Mouse (Mus musculus) spleen, adult 2 months (tissue): ENCODE data around the gene Lgmn.

ENCODE experiments used
- CTCF ChIP-seq: fragments of 200-500 bp; IDR thresholded peaks from 2 replicates; pipeline ENCODE4 v1.5.1; 2011; ENCODE audit warnings: mild to moderate bottlenecking, inconsistent platforms; ENCODE audit not compliant: insufficient read depth, insufficient read length, insufficient replicate concordance; ENCODE audit errors: extremely low read depth
- POLR2A ChIP-seq: fragments of 200-500 bp; IDR thresholded peaks from 2 replicates; pipeline ENCODE4 v1.6.1; 2011; ENCODE audit warnings: low read depth, low read length, inconsistent platforms

DNA sequence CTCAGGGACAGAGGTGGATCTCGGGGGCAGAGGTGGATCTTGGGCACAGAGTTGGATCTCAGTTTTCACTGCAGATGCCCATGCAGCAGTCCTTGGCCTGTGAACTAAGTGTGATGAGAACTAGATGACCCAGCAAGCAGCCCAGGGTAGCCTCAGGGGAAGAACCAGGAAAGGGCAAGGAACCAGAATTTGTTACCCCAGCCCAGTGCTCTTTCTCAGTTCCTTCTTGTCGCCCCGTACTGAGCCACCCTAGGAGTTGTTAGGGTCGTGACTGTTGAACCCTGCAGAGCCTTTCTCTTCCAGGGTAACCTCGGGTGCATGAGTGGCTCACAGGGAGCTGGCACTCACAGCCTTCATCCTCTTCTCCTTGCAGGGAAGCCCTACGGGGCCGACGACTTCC is 57.4 kb downstream of the Lgmn start:
- TF ChIP-seq CTCF (no peak), POLR2A (no peak)
